Mouse (Mus musculus): ENCODE data around the gene Cd36.

DNA sequence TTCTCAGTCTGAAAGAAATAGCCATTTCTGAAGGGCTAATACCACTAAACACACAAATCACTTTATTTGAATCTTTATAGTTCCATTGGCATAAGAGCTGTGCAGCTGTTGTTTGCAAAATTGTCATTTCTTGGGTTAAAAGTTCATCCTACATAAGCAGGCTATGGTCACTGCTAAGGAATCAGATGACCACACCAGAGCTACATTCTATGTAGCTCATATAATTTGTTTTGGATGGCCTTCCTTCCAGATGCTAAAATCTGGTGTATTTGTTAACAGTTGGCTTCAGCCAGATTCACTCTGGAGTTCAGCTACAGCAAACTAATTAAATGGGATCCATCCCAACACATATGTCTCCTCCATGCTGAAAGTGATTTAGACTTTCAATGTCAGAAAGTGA is 142.1 kb downstream of the Cd36 start:
- no peak for TF ChIP-seq POLR2A (IDR thresholded peaks at IDR 0.05; ENCODE audit: insufficient read length, low read depth)
- TF ChIP-seq MYOG (IDR thresholded peaks at IDR 0.05; ENCODE audit: control insufficient read depth in 1 of 3, insufficient read depth in 1 of 3, insufficient read length in 2 of 3, low read depth in 2 of 3) = no peak
- no peak for TF ChIP-seq E2F4 (IDR thresholded peaks at IDR 0.05; ENCODE audit: insufficient read depth)
- TF ChIP-seq REST (IDR thresholded peaks at IDR 0.05; ENCODE audit: insufficient read depth, insufficient read length) = no peak
- no peak for TF ChIP-seq USF1 (IDR thresholded peaks at IDR 0.05; ENCODE audit: low read depth)
- no peak for TF ChIP-seq CEBPB (IDR thresholded peaks at IDR 0.05; ENCODE audit: insufficient read depth, poor library complexity, severe bottlenecking)
- no peak for TF ChIP-seq POLR2AphosphoS2 (IDR thresholded peaks at IDR 0.05; ENCODE audit: insufficient read length, low read depth)
- no peak for TF ChIP-seq MAX (IDR thresholded peaks at IDR 0.05; ENCODE audit: low read depth)
- peak in 1 of 3 experiments; percentile 44 for TF ChIP-seq MYOD1 (IDR thresholded peaks at IDR 0.05; ENCODE audit: control insufficient read depth in 1 of 3, insufficient read length in 2 of 3, low read depth in 2 of 3)
- no peak for TF ChIP-seq SRF (IDR thresholded peaks at IDR 0.05; ENCODE audit: control insufficient read depth, insufficient read length, low read depth)
- no peak for TF ChIP-seq TCF12 (IDR thresholded peaks at IDR 0.05; ENCODE audit: insufficient read depth, poor library complexity, severe bottlenecking)
- TF ChIP-seq TCF3 (IDR thresholded peaks at IDR 0.05; ENCODE audit: insufficient read length, low read depth) = no peak

Data from myocyte (in vitro differentiated cells).